Mouse (Mus musculus) G1E (cell line): Measurements from ENCODE around the gene Scn8a. TPM values are rescaled to one million over a fixed set of nuclear protein-coding genes. Genes with fewer than 3 reads are reported as not detected.

Source experiments
- ATAC-seq: 2 replicates; pipeline ENCODE4 v1.8.0; 2016; ENCODE audit warnings: mild to moderate bottlenecking; ENCODE audit not compliant: insufficient number of reproducible peaks, poor library complexity, low FRiP score, severe bottlenecking; ENCODE audit errors: extremely low read depth
- DNase-seq: peaks from one replicate; pipeline ENCODE4 v3.0.0; 2012; ENCODE audit warnings: low spot score
- H3K27me3 ChIP-seq: 2 replicates; pipeline ENCODE4 v1.6.1; 2012; ENCODE audit warnings: mild to moderate bottlenecking, low read length, inconsistent platforms; ENCODE audit not compliant: insufficient read depth
- H3K36me3 ChIP-seq: replicated peaks from 2 replicates; pipeline ENCODE3; 2012; ENCODE audit warnings: mild to moderate bottlenecking, inconsistent platforms
- H3K4me1 ChIP-seq: 2 replicates; pipeline ENCODE4 v1.6.1; 2012; ENCODE audit warnings: low read depth, low read length, inconsistent platforms, mixed read lengths; ENCODE audit not compliant: insufficient read depth
- H3K4me3 ChIP-seq: 2 replicates; pipeline ENCODE4 v1.5.1; 2012; ENCODE audit warnings: low read depth, mild to moderate bottlenecking, inconsistent platforms, low read length, moderate library complexity, mixed read lengths
- H3K9me3 ChIP-seq: replicated peaks from 2 replicates; pipeline ENCODE4 v1.6.1; 2012; ENCODE audit warnings: inconsistent platforms
- CTCF ChIP-seq: IDR thresholded peaks from 2 replicates; pipeline ENCODE4 v1.5.1; 2012; ENCODE audit warnings: low read depth, low read length, inconsistent platforms, mixed read lengths
- GATA1 ChIP-seq: IDR thresholded peaks from 2 replicates; pipeline ENCODE4 v1.6.1; 2012; ENCODE audit warnings: borderline replicate concordance, low read length, inconsistent platforms, mixed read lengths
- GATA2 ChIP-seq: IDR thresholded peaks from 2 replicates; pipeline ENCODE4 v1.6.1; 2012; ENCODE audit warnings: low read depth, low read length, inconsistent platforms, borderline replicate concordance
- POLR2AphosphoS5 ChIP-seq: IDR thresholded peaks from 2 replicates; pipeline ENCODE4 v1.6.1; 2012; ENCODE audit warnings: low read depth, low read length, inconsistent platforms; ENCODE audit not compliant: insufficient replicate concordance
- TAL1 ChIP-seq: conservative IDR thresholded peaks from 2 replicates; pipeline ENCODE4 v1.6.1; 2012; ENCODE audit warnings: low read depth, low read length, inconsistent platforms, mixed read lengths
- polyA plus RNA-seq: library from polyadenylated mRNA; stranded (reverse); fragments of >175 nt; gene quantifications from 2 replicates; pipeline ENCODE4 v1.2.3, GENCODE M21; 2012
- total RNA-seq, 2 experiments: library from RNA; stranded (forward) in 1 of 2; stranded (reverse) in 1 of 2; fragments of 200-1000 nt in 1 of 2; fragments of >200 nt in 1 of 2; fragmentation: Nextera tagmentation in 1 of 2; gene quantifications; 2 replicates each; pipeline ENCODE4 v1.2.3; 2014 to 2017

Gene Scn8a
- total and polyA plus RNA-seq, 3 experiments, result 0.27 TPM; not detected in 2

DNA sequence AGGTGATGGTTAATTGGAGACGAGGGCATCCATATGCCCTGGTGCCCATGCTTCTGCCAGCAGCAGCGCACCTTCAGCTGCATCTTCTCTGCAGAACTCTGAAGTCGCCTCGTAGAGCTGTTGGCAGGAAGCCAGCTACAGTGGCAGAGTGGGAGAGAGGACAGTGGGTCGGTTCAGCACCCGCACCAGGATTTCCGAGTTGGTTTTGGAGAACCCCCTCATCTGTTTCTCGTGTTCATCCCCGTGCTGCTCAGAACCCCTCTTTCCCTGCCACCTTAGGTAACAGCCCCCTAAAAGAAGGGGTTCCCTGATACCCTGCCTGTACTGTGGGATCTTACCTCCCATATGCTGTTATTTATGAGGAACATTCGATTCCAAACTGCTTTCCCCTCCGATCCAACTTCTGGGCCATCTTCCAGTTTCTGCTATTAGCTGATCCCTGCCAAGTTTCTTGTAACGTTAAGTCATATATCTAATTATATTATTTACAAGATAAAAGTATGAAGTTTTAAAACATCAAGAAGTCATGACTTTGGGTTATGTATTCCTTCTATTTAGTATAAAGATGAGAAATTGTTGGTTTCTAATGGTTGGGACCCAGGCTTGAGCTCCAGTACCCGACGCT is 138.8 kb downstream of the Scn8a start:
- Histone ChIP-seq H3K36me3 (no peaks in the 10 kb centered on the region), H3K4me1 (no peaks in the 10 kb centered on the region), H3K4me3 (no peak overlapping the region), H3K9me3 (peaks cover 69% of the 10 kb centered on the region), H3K27me3 (no peaks in the 10 kb centered on the region)
- DNase-seq, result no peak
- no peak for ATAC-seq
- TF ChIP-seq GATA1, result no peak
- TF ChIP-seq POLR2AphosphoS5, result no peak
- TF ChIP-seq GATA2, result no peak
- TF ChIP-seq TAL1, result no peak
- no peak for TF ChIP-seq CTCF

- Histone ChIP-seq H3K27me3 (no peaks in the 10 kb centered on the region), H3K9me3 (peaks cover 73% of the 10 kb centered on the region), H3K4me3 (no peak overlapping the region), H3K4me1 (no peaks in the 10 kb centered on the region), H3K36me3 (no peaks in the 10 kb centered on the region)
- no peak for TF ChIP-seq GATA2
- no peak for TF ChIP-seq CTCF
- no peak for TF ChIP-seq TAL1
- TF ChIP-seq POLR2AphosphoS5, result no peak
- no peak for TF ChIP-seq GATA1
- DNase-seq, result no peak
- ATAC-seq, result no peak
These were observed 141.7 kb downstream of the Scn8a start for GRCm38 (mm10) chr15:101011352-101011751.

- Histone ChIP-seq H3K27me3 (no peaks in the 10 kb centered on the region), H3K4me3 (no peak overlapping the region), H3K9me3 (peaks cover 88% of the 10 kb centered on the region), H3K4me1 (no peaks in the 10 kb centered on the region), H3K36me3 (no peaks in the 10 kb centered on the region)
- TF ChIP-seq TAL1 (no peak), CTCF (no peak), GATA2 (no peak), GATA1 (no peak), POLR2AphosphoS5 (no peak)
- DNase-seq, result no peak
- no peak for ATAC-seq
These were observed 159.3 kb downstream of the Scn8a start for GRCm38 (mm10) chr15:101028960-101029359.

DNA sequence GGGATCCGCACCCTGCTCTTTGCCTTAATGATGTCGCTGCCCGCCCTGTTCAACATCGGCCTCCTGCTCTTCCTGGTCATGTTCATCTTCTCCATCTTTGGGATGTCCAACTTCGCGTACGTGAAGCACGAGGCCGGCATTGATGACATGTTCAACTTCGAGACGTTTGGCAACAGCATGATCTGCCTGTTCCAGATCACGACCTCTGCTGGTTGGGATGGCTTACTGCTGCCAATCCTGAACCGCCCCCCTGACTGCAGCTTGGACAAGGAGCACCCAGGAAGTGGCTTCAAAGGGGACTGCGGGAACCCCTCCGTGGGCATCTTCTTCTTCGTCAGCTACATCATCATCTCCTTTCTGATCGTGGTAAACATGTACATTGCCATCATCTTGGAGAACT is 170.0 kb downstream of the Scn8a start:
- ATAC-seq (no peak), DNase-seq (no peak)
- no peaks in the 10 kb centered on the region for H3K4me1 ChIP-seq
- peaks cover 81% of the 10 kb centered on the region for H3K9me3 ChIP-seq
- TF ChIP-seq TAL1 (no peak), GATA1 (no peak), GATA2 (no peak), CTCF (no peak), POLR2AphosphoS5 (no peak)
- H3K27me3 ChIP-seq, result peaks cover 2% of the 10 kb centered on the region; the same call in 1 of the 2 replicates
- H3K4me3 ChIP-seq, result no peak overlapping the region
- no peaks in the 10 kb centered on the region for H3K36me3 ChIP-seq

DNA sequence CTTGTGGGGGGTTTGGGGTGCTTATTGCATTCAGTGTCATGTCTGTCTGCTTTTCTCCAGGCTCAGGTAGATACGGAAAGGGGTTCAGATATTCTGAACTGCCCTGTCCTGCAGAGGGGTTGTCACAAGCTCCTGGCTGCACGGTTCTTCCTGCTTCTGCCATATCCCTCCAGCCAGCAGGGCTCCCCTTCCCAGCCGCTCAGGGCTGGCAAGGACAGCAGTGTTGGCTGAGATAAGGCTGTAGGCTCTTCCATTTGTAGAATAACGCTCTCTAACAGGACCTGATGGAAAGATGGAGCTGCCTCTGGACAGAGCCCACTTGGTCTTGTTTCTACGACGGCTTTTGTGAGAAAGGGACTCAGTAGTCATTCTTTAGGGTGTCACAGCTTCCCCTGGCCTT is 172.3 kb downstream of the Scn8a start:
- no peak for ATAC-seq
- H3K36me3 ChIP-seq, result no peaks in the 10 kb centered on the region
- H3K27me3 ChIP-seq, result peaks cover 2% of the 10 kb centered on the region; the same call in 1 of the 2 replicates

GRCm38 (mm10) chr15:101042613-101043012 is 173.0 kb downstream of the Scn8a start:
- H3K4me1 ChIP-seq, result no peaks in the 10 kb centered on the region
- H3K4me3 ChIP-seq, result no peak overlapping the region
- DNase-seq, result no peak
- no peaks in the 10 kb centered on the region for H3K36me3 ChIP-seq
- no peak for ATAC-seq
- peaks cover 82% of the 10 kb centered on the region for H3K9me3 ChIP-seq
- peaks cover 2% of the 10 kb centered on the region; the same call in 1 of the 2 replicates for H3K27me3 ChIP-seq
- TF ChIP-seq POLR2AphosphoS5 (no peak), GATA2 (no peak), TAL1 (no peak)

More for the DNA sequence above, 172.3 kb downstream of the Scn8a start:
- no peak for DNase-seq
- no peaks in the 10 kb centered on the region for H3K4me1 ChIP-seq
- peaks cover 83% of the 10 kb centered on the region for H3K9me3 ChIP-seq
- TF ChIP-seq TAL1, result no peak
- no peak for TF ChIP-seq CTCF
- TF ChIP-seq GATA1, result no peak
- no peak for TF ChIP-seq POLR2AphosphoS5
- no peak for TF ChIP-seq GATA2
- H3K4me3 ChIP-seq, result no peak overlapping the region

GRCm38 (mm10) chr15:101044531-101044930 is 174.9 kb downstream of the Scn8a start:
- no peak for TF ChIP-seq TAL1
- no peak for TF ChIP-seq GATA1
- TF ChIP-seq POLR2AphosphoS5, result no peak
- TF ChIP-seq GATA2, result no peak
- no peak for TF ChIP-seq CTCF
- DNase-seq (no peak), ATAC-seq (no peak)
- Histone ChIP-seq H3K4me3 (no peak overlapping the region), H3K4me1 (no peaks in the 10 kb centered on the region), H3K27me3 (peaks cover 2% of the 10 kb centered on the region; the same call in 1 of the 2 replicates), H3K9me3 (peaks cover 83% of the 10 kb centered on the region), H3K36me3 (no peaks in the 10 kb centered on the region)
